Mouse (Mus musculus) thymus, adult 2 months (tissue): ENCODE data around the gene Lbhd2.

Experiments used
- CTCF ChIP-seq: fragments of 200-500 bp; IDR thresholded peaks from 2 replicates; pipeline ENCODE4 v1.5.1; 2012; ENCODE audit warnings: mild to moderate bottlenecking, control low read depth, low read length, moderate library complexity, borderline replicate concordance; ENCODE audit not compliant: control insufficient read depth, poor library complexity, insufficient read depth; ENCODE audit errors: extremely low read depth
- POLR2A ChIP-seq: fragments of 200-500 bp; IDR thresholded peaks from 2 replicates; pipeline ENCODE4 v1.6.1; 2012; ENCODE audit warnings: mild to moderate bottlenecking, low read length, control low read depth, moderate library complexity; ENCODE audit not compliant: control insufficient read depth, poor library complexity, insufficient read depth; ENCODE audit errors: extremely low read depth

DNA sequence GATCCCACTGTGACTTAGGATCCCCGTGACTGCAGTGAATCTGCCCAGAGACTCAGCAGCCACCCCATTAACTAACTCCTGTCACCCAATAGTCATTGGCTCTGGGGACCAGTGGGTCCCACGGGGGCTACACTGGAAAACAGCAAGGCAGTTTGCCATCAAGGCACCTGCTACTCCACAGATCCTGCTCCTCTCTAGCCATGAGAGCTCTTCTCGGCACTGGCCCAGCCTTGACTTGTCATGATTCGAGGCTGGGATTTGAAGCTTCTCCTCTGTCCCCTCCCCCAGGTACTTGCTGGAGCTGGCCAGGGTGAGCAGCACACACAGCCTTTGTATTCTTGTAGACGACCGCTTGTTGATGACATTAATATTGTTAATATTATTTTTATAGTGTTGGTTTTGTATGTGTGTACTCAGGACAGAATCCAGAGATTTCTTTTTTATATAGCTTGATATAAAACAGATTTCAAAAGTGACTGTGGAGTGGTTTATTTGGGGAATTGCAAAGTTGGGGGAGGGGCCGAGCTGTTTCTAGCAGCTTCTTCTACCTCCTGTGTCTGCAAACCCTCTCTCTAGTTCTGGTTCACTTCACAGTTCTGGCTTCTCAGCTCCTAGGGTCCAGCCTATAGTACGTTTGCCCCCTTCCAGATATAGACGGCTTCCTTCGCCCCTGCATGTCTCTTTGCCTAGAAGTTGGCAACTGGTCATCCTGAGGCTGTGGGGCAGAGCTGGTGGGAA lies 48.1 kb downstream of the Lbhd2 start:
- TF ChIP-seq POLR2A (no peak), CTCF (no peak)
